Mouse (Mus musculus): ENCODE results near the gene Pacrg.

Pacrg gene

DNA sequence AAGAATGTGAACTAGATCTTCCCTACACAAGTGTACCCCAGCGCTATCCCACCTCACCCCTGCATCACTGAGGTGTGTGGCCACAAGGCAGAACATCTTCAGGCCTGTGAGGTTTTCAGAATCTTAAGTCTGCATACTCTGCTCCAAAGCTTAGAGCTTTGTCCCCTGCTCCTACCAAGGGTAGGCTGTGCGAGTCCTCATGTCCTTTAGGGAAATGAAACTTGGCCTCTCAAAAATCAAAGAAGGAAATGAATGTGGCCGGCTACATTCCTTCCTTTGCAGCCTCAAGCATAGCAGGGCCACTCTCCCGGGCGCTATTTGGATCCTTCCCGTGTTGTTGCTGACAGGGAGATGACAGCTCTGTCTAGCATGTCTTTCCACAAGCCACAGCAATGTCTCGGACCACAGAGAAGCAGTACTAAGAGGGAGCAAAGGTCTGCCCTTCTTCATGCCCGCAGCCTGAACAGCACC lies 469.4 kb downstream of the Pacrg start:
- DNase-seq (ENCODE audit: low read depth), result no peak

- DNase-seq (ENCODE audit: low read depth), result no peak
Measured at GRCm38 (mm10) chr17:10369961-10370659, 470.0 kb downstream of the Pacrg start.

DNA sequence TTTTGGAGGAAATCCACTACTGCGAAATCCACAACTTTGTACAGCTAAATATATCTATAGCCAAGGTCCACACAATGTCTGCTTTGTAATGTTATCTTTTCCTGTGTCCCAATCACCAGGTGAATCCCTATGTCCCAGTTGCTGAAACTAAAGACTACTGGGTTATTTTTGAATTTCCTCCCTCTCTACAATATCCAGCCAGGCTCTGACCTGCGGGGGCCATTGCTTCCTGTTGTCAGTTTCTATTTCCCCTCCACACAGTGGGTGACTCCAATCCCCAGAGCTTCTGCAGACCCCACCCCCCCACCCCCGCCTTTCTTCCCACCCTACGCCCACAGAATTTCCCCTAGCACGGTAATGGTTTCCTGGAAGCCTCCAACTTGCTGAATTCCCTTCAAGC lies 473.1 kb downstream of the Pacrg start:
- no peak for DNase-seq (ENCODE audit: low read depth)

- no peak for DNase-seq (ENCODE audit: low read depth)
Measured at GRCm38 (mm10) chr17:10366577-10366976, 473.5 kb downstream of the Pacrg start.

GRCm38 (mm10) chr17:10365501-10366482 lies 474.3 kb downstream of the Pacrg start:
- DNase-seq (ENCODE audit: low read depth), result no peak

GRCm38 (mm10) chr17:10363151-10363550 lies 477.0 kb downstream of the Pacrg start:
- DNase-seq (ENCODE audit: low read depth), result no peak

GRCm38 (mm10) chr17:10361882-10362291 lies 478.2 kb downstream of the Pacrg start:
- no peak for DNase-seq (ENCODE audit: low read depth)

GRCm38 (mm10) chr17:10360738-10361137 lies 479.4 kb downstream of the Pacrg start:
- no peak for DNase-seq (ENCODE audit: low read depth)

DNA sequence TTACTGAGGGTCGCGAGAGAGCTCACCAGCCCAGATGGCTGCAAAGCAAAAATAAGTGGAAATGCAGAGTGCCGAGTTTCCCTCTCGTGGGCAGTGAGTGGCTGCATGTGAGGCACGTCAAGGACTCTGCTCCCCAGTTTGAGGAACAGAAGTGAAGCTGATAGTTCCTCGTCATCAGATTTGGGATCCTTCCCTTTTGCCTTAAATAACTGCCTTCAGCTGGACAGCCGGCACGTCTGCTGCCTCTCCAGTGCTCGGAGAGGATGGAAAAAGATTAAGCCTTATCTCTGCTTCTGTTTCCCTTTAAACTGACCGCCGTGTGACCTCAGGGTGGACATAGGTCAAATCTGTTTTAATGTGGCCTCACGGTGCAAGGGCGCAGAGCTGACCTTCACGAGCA lies 480.6 kb downstream of the Pacrg start:
- DNase-seq (ENCODE audit: low read depth), result no peak

GRCm38 (mm10) chr17:10357348-10357747 lies 482.8 kb downstream of the Pacrg start:
- no peak for DNase-seq (ENCODE audit: low read depth)

GRCm38 (mm10) chr17:10356294-10356693 lies 483.8 kb downstream of the Pacrg start:
- no peak for DNase-seq (ENCODE audit: low read depth)

DNA sequence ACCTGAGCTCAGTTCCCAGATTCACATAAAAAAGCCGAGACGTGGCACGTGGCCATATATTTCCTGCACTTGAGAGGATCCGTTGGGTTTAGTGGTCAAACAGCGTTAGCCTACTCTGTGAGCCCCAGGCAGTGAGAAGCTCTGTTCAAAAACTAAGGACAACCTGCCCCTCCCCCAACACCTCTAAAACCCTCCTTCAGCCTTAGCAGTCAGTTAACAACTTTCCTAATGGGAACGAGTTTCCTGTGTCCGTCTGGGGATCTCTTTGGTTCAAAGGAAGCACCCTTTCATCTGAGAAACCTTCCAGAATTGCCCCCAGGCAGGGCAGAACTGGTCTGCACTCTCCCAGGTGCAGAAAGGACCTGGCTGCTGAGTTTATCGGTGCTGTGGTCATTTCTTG lies 484.4 kb downstream of the Pacrg start:
- no peak for DNase-seq (ENCODE audit: low read depth)
